Mouse (Mus musculus): ENCODE data around the gene B3gat3.

DNA sequence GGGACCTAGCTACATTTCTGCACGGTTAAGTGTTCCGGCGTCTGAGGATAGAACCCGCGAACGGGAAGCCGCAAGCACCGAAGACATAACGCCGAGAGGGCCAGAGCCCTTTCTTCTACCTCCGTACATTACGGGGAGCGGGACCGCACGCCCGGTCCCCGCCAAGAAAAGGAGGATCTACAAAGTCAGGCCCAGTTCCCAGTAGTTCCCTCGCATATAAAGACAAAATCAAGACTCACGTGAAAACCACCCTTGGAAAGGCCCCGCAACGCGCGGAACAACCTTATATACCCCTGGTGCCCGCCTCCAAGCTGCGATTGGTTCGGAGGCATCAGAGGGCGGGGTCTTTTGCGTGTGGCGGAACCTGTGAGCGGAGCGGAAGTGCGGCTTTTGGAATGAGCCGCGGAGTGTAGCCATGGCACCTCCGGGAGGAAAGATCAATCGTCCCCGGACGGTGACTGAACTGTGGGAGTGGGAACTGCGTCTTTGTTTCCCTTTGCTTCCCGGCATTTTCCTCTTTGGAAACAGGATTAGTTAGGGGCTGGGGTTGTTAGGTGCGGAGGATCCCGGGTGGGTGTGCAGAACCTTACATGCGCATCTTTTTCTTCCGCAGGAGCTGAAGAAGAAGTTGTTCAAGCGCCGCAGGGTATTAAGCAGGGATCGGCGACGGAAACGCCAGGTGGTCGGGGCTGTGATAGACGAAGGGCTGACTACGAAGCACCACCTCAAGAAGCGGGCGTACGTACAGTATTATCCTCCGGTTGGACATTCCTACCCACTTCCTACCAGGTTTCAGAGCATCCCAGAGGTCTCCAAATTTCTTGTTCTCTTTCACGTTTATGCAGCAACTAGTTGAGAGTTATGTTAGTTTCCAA lies 31.4 kb upstream of the B3gat3 start, which contains the start of the genes 1810009A15Rik and Gm49416:
- TF ChIP-seq POLR2A (IDR thresholded peaks at IDR 0.05; ENCODE audit: extremely low read depth, insufficient read depth, low read length) (peak; percentile 95), CTCF (IDR thresholded peaks at IDR 0.05; ENCODE audit: extremely low read depth, insufficient read depth, low read length) (no peak)
